Mouse (Mus musculus) heart, postnatal 0 days (tissue): ENCODE results near the gene Mmp19.

Experiments
- CTCF ChIP-seq: IDR thresholded peaks from 2 replicates; pipeline ENCODE4 v1.5.1; 2016; ENCODE audit warnings: antibody characterized with exemption, control low read depth, low read depth
- EP300 ChIP-seq: IDR thresholded peaks from 2 replicates; pipeline ENCODE4 v1.6.1; 2016; ENCODE audit warnings: antibody characterized with exemption, low read depth

DNA sequence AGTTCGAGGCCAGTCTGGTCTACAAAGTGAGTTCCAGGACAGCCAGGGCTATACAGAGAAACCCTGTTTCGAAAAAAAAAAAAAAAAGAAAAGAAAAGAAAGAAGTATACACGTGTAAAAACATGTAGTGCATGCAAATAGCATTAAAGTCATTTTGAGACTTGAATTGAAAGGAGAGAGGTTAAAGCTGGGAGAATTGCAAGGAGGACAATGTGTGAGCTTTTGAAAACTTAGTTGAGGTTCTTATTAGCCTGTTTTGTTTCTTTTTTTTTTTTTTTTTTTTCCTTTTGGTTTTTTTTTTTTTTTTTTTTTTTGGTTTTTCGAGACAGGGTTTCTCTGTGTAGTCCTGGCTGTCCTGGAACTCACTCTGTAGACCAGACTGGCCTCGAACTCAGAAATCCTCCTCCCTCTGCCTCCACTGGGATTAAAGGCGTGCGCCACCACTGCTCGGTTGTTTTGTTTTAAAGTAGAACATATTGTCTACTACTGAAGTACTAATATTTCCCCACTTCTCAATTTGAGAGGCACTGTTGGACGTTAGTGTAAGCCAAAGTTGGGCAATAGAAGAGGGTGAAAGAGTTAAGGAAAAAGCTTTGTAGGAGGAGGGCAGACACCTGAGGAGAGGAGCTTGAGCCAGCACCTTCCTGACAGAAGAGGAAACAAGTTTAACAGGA lies 43.6 kb upstream of the Mmp19 start:
- TF ChIP-seq CTCF (no peak), EP300 (no peak)
